Mouse (Mus musculus) forelimb bud, embryonic 11.5 days (tissue): Measurements from ENCODE around the gene Sae1.

Experiments used
- DNase-seq: peaks from one replicate; pipeline ENCODE4 v3.0.0-alpha.2; 2012; ENCODE audit warnings: low read depth, low spot score

Gene Sae1

GRCm38 (mm10) chr7:16387160-16388041 is at the start of gene Sae1:
Gene Sae1 (minus strand): TSS chr7:16387806.
- DNase-seq: peak; percentile 98

GRCm38 (mm10) chr7:16435088-16435487 is 47.5 kb upstream of the Sae1 start:
- no peak for DNase-seq

- DNase-seq: no peak
Measured at GRCm38 (mm10) chr7:16433352-16433971, 45.9 kb upstream of the Sae1 start.

GRCm38 (mm10) chr7:16426129-16426729 is 38.6 kb upstream of the Sae1 start:
- peak; percentile 51 for DNase-seq

GRCm38 (mm10) chr7:16425721-16426120 is 38.1 kb upstream of the Sae1 start:
- DNase-seq: no peak

GRCm38 (mm10) chr7:16423731-16424130 is 36.1 kb upstream of the Sae1 start:
- DNase-seq: no peak

- no peak for DNase-seq
Measured at GRCm38 (mm10) chr7:16422222-16422856, 34.7 kb upstream of the Sae1 start.

GRCm38 (mm10) chr7:16420493-16421118 is 33.0 kb upstream of the Sae1 start:
- DNase-seq: no peak

GRCm38 (mm10) chr7:16418713-16419112 is 31.1 kb upstream of the Sae1 start:
- no peak for DNase-seq

GRCm38 (mm10) chr7:16417141-16417771 is 29.6 kb upstream of the Sae1 start:
- DNase-seq: no peak

GRCm38 (mm10) chr7:16415426-16415825 is 27.8 kb upstream of the Sae1 start:
- no peak for DNase-seq

GRCm38 (mm10) chr7:16412930-16413329 is 25.3 kb upstream of the Sae1 start:
- no peak for DNase-seq

GRCm38 (mm10) chr7:16412220-16412896 is 24.8 kb upstream of the Sae1 start:
- no peak for DNase-seq

- no peak for DNase-seq
Measured at GRCm38 (mm10) chr7:16411100-16411499, 23.5 kb upstream of the Sae1 start.

GRCm38 (mm10) chr7:16406978-16407377 is 19.4 kb upstream of the Sae1 start:
- no peak for DNase-seq

- DNase-seq: no peak
Measured at GRCm38 (mm10) chr7:16405516-16406351, 18.1 kb upstream of the Sae1 start.

- DNase-seq: no peak
Measured at GRCm38 (mm10) chr7:16405073-16405455, 17.5 kb upstream of the Sae1 start.

- no peak for DNase-seq
Measured at GRCm38 (mm10) chr7:16404315-16405072, 16.9 kb upstream of the Sae1 start.
